Comparison of ENCODE assay signal across 17 mouse cellular contexts in genomic region chr11:99436625-99437024, GRCm38 (mm10). TPM values are rescaled to one million over a fixed set of nuclear protein-coding genes. Genes with fewer than 3 reads are reported as not detected.
"Had no signal": no experiment of that assay in that cellular context is flagged by ENCODE, and none has a peak within 500 bp of the region (broad histone marks: within the 10 kb centered on the region; RNA-seq: fewer than 3 reads in every experiment).

No protein-coding gene starts in this region.

- H3K27me3 ChIP-seq: limb, embryonic 13.5 days; neural tube, embryonic 15.5 days had no signal

- H3K4me1 ChIP-seq: limb, embryonic 13.5 days; neural tube, embryonic 15.5 days had no signal

- ATAC-seq: inflammation-experienced regulatory T-cells, adult 6 months; lung, postnatal 0 days had no signal

- DNase-seq: kidney, adult 8-10 months; kidney, postnatal 25 days; left cerebral cortex, postnatal 4 days; lung, adult 18-20 months; lung, postnatal 36 days; midbrain, embryonic 14.5 days; right cerebral cortex, adult 18-20 months; right cerebral cortex, postnatal 25 days had no signal

- H3K4me3 ChIP-seq: layer of hippocampus, adult 2 months; limb, embryonic 13.5 days; midbrain, embryonic 10.5 days; myocyte; neural tube, embryonic 15.5 days had no signal

- H3K4me2 ChIP-seq: limb, embryonic 13.5 days; neural tube, embryonic 15.5 days had no signal

- H3K27ac ChIP-seq: layer of hippocampus, adult 2 months; limb, embryonic 13.5 days; midbrain, embryonic 10.5 days; neural tube, embryonic 15.5 days; stomach, postnatal 0 days had no signal

- H3K9ac ChIP-seq: limb, embryonic 13.5 days; neural tube, embryonic 15.5 days had no signal

- H3K36me3 ChIP-seq: limb, embryonic 13.5 days; midbrain, embryonic 10.5 days; neural tube, embryonic 15.5 days had no signal

- H3K9me3 ChIP-seq: limb, embryonic 13.5 days; midbrain, embryonic 10.5 days; neural tube, embryonic 15.5 days had no signal

RNA-seq across cellular contexts. Expression of gene Krt20, which starts 1.3 kb away (rescaled TPM):
- polyA plus RNA-seq: inflammation-experienced regulatory T-cells, adult 6 months; myocyte had no signal

RNA-seq across cellular contexts. Expression of gene Krt12, which starts 14.6 kb away (rescaled TPM):
- polyA plus RNA-seq: inflammation-experienced regulatory T-cells, adult 6 months; limb, embryonic 13.5 days; lung, postnatal 0 days; midbrain, embryonic 10.5 days; midbrain, embryonic 14.5 days; myocyte; neural tube, embryonic 11.5 days had no signal

RNA-seq across cellular contexts. Expression of gene Krt23, which starts 56.3 kb away (rescaled TPM):
- polyA plus RNA-seq: inflammation-experienced regulatory T-cells, adult 6 months; midbrain, embryonic 10.5 days; neural tube, embryonic 11.5 days had no signal
